Mouse (Mus musculus): ENCODE data around the gene Sacm1l. TPM values are rescaled to one million over a fixed set of nuclear protein-coding genes. Genes with fewer than 3 reads are reported as not detected.
A peak's percentile ranks its signal among the peaks of the same experiment; 100 is the strongest.

Sacm1l gene
- polyA plus RNA-seq, 1 experiment from 2014 or later: 53.4 TPM

DNA sequence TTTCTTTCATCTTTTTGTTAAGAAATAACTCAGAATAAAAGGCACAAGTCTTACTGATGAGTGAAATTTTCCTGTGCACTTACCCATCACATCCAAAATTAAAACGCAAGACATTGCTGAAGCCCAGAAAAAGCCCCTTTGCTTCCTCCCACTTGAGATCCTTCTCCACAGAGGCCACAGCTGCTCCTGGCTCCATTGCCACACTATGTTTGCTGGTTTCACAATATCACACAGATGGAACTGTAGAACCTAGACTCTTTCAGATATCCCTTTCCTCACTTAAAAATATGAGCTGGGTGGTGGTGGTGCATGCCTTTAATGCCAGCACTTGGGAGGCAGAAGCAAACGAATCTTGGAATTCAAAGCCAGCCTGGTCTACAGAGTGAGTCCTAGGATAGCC is 17.1 kb upstream of the Sacm1l start:
- Histone ChIP-seq H3K36me3 (peaks cover 30% of the 10 kb centered on the region), H3K9ac (no peak overlapping the region), H3K4me3 (no peak overlapping the region), H3K27ac (no peak overlapping the region), H3K4me2 (replicated peaks) (no peak overlapping the region), H3K4me1 (0 out of 2 replicates have a peak, but pooled peaks cover 2% of the 10 kb centered on the region), H3K9me3 (replicated peaks) (no peaks in the 10 kb centered on the region), H3K27me3 (no peaks in the 10 kb centered on the region)
- WGBS: 93% methylated on average over 2 of the region's 2 CpGs
- no peak for ATAC-seq (ENCODE audit: low FRiP score)

DNA sequence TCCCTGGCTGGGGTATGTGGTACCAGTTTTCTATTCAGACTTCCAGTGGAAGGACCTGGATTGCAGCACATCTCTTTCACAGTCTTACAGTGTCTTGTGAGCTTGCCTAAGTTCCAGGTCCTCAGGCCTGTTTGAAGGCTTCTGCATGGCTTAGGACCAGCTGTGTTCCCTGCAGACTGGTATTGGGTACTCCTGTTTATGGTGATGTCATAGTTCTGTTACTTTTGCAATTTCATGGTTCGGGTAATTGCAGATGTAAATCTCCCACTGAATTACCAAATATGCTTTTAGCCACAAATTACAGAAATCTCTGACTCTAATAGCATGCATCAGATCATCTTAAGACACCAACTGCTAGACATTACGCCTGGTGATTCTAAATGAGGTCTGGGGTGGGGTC is 14.5 kb upstream of the Sacm1l start:
- Histone ChIP-seq H3K4me1 (no peaks in the 10 kb centered on the region), H3K4me3 (no peak overlapping the region), H3K27ac (no peak overlapping the region), H3K9me3 (replicated peaks) (no peaks in the 10 kb centered on the region), H3K27me3 (no peaks in the 10 kb centered on the region), H3K9ac (no peak overlapping the region), H3K4me2 (replicated peaks) (no peak overlapping the region), H3K36me3 (peaks cover 47% of the 10 kb centered on the region)
- ATAC-seq (ENCODE audit: low FRiP score): no peak
- WGBS: 94% methylated on average over 2 of the region's 2 CpGs

- ATAC-seq (ENCODE audit: low FRiP score): no peak
- Histone ChIP-seq H3K9ac (no peak overlapping the region), H3K4me3 (no peak overlapping the region), H3K4me1 (no peaks in the 10 kb centered on the region), H3K27me3 (no peaks in the 10 kb centered on the region), H3K4me2 (replicated peaks) (no peak overlapping the region), H3K36me3 (peaks cover 36% of the 10 kb centered on the region), H3K9me3 (replicated peaks) (no peaks in the 10 kb centered on the region), H3K27ac (no peak overlapping the region)
- WGBS: 91% methylated on average over 7 of the region's 7 CpGs
Measured at GRCm38 (mm10) chr9:123516641-123517385, 12.7 kb upstream of the Sacm1l start.

- WGBS: 83% methylated on average over 13 of the region's 13 CpGs
- no peak for ATAC-seq (ENCODE audit: low FRiP score)
- no peaks in the 10 kb centered on the region for H3K27me3 ChIP-seq
Measured at GRCm38 (mm10) chr9:123518969-123519894, 10.3 kb upstream of the Sacm1l start.

GRCm38 (mm10) chr9:123520735-123521134 is 8.8 kb upstream of the Sacm1l start:
- WGBS: 78% methylated on average over 3 of the region's 3 CpGs
- no peak overlapping the region for H3K9ac ChIP-seq

More at GRCm38 (mm10) chr9:123518969-123519894, 10.3 kb upstream of the Sacm1l start:
- H3K36me3 ChIP-seq: peaks cover 32% of the 10 kb centered on the region
- no peak overlapping the region for H3K27ac ChIP-seq
- no peak overlapping the region for H3K9ac ChIP-seq
- no peaks in the 10 kb centered on the region for H3K9me3 ChIP-seq (replicated peaks)
- H3K4me1 ChIP-seq: no peaks in the 10 kb centered on the region
- no peak overlapping the region for H3K4me2 ChIP-seq (replicated peaks)
- H3K4me3 ChIP-seq: no peak overlapping the region

DNA sequence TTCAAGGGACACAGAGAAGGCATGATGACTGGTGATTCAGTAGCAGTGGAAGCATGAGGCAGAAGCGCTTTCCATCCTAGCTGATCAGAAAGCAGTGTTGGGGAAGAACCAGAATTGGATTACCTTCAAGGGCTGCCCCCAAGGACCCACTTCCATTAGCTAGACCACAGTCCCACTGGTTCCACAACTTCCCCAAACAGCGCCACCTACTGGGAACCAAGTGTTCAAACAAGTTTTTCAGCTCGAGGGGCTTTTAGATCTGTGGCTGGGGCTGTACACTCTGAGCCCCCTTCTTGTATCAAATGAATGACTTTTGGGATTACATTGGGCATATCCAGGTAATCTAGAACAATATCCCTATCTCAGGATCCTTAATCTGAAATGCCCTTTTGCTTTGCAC is 5.9 kb upstream of the Sacm1l start:
- Histone ChIP-seq H3K4me2 (replicated peaks) (no peak overlapping the region), H3K4me3 (no peak overlapping the region), H3K36me3 (peaks cover 16% of the 10 kb centered on the region), H3K9ac (no peak overlapping the region), H3K9me3 (replicated peaks) (no peaks in the 10 kb centered on the region), H3K27me3 (no peaks in the 10 kb centered on the region), H3K4me1 (peaks cover 6% of the 10 kb centered on the region), H3K27ac (no peak overlapping the region)
- 37% methylated on average over 3 of the region's 3 CpGs for WGBS
- ATAC-seq (ENCODE audit: low FRiP score): no peak

More at GRCm38 (mm10) chr9:123520735-123521134, 8.8 kb upstream of the Sacm1l start:
- Histone ChIP-seq H3K4me3 (no peak overlapping the region), H3K9me3 (replicated peaks) (no peaks in the 10 kb centered on the region), H3K27me3 (no peaks in the 10 kb centered on the region), H3K4me1 (no peaks in the 10 kb centered on the region; the same call in 1 of the 2 replicates), H3K4me2 (replicated peaks) (no peak overlapping the region), H3K27ac (no peak overlapping the region), H3K36me3 (peaks cover 32% of the 10 kb centered on the region)
- ATAC-seq (ENCODE audit: low FRiP score): no peak

GRCm38 (mm10) chr9:123525095-123525494 is 4.5 kb upstream of the Sacm1l start:
- H3K9ac ChIP-seq: no peak overlapping the region

GRCm38 (mm10) chr9:123526502-123526901 is 3.1 kb upstream of the Sacm1l start:
- Histone ChIP-seq H3K9ac (no peak overlapping the region), H3K36me3 (no peaks in the 10 kb centered on the region), H3K9me3 (replicated peaks) (no peaks in the 10 kb centered on the region), H3K27me3 (no peaks in the 10 kb centered on the region), H3K4me3 (no peak overlapping the region), H3K4me2 (replicated peaks) (no peak overlapping the region), H3K27ac (no peak overlapping the region), H3K4me1 (peaks cover 17% of the 10 kb centered on the region)
- ATAC-seq (ENCODE audit: low FRiP score): no peak
- 86% methylated on average over 5 of the region's 5 CpGs for WGBS

More at GRCm38 (mm10) chr9:123525095-123525494, 4.5 kb upstream of the Sacm1l start:
- H3K4me3 ChIP-seq: no peak overlapping the region
- no peaks in the 10 kb centered on the region for H3K27me3 ChIP-seq
- ATAC-seq (ENCODE audit: low FRiP score): no peak
- H3K4me1 ChIP-seq: peaks cover 6% of the 10 kb centered on the region
- H3K36me3 ChIP-seq: peaks cover 3% of the 10 kb centered on the region; the same call in 1 of the 2 replicates
- no peaks in the 10 kb centered on the region for H3K9me3 ChIP-seq (replicated peaks)
- 0% methylated on average over 1 of the region's 1 CpGs for WGBS
- no peak overlapping the region for H3K27ac ChIP-seq
- H3K4me2 ChIP-seq (replicated peaks): no peak overlapping the region

DNA sequence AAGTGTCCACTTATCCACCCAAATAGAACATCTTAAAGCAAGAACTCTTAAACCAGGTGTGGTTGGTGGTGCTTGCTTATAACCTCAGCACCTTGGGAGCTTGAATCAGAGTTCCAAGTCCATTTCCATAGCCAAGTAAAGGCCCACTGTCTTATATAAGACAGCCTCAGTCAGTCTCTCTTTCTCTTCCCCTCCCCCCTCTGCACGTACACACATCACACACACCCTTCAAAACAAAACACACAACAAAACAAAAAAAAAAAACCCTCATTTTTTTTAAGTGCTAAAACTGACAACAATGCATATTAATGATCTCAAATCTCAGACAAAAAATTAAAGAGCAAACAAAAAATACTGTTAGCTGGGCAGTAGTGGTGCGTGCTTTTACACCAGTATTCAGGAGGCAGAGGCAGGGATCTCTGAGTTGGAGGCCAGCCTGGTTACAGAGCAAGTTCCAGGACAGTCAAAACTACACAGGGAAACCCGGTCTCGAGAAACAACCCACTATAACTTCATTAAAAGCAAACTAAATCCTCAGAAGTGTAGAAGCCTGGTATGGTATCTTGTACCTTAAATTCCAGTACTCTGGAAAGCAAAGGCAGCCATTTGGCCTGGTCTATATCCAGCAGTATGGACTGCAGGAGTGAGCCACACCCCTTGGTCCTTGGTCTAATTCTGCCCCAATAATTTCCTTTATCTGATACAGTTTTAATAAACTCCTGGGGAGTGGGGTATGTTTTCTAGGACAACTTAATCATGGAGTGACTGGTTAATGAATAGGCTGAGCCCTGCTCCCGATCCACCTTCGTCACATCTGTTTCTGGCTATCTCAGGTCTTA is 1.3 kb upstream of the Sacm1l start:
- WGBS: 31% methylated on average over 6 of the region's 6 CpGs
- peak overlapping the region; percentile 63 for H3K4me2 ChIP-seq (replicated peaks)

DNA sequence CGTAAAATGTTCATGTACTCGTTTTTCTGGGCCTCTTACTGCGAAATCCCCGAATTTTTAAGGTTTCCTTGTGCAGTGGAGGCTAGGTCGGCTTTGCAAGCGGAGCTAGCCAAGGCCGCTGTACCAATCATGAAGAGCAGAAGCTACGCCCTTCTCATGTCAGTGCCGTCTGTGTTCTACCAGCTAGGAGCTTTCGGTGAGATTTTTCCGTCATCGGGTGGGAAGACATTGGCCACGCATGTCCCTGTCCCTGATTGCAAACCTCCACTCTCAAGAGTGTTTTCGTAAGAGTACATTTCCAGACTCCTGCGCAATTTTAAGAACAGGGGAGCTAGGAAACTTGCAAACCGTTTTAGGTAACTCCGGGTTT is 648 bp upstream of the Sacm1l start:
- Histone ChIP-seq H3K4me3 (peak overlapping the region; percentile 80), H3K9ac (peak overlapping the region; percentile 65), H3K4me2 (replicated peaks) (peak overlapping the region; percentile 63), H3K36me3 (no peaks in the 10 kb centered on the region), H3K27me3 (no peaks in the 10 kb centered on the region), H3K4me1 (peaks cover 19% of the 10 kb centered on the region), H3K27ac (peak overlapping the region; percentile 95), H3K9me3 (replicated peaks) (no peaks in the 10 kb centered on the region)
- 1% methylated on average over 17 of the region's 17 CpGs for WGBS
- ATAC-seq (ENCODE audit: low FRiP score): peak; percentile 42

More for the DNA sequence above, 1.3 kb upstream of the Sacm1l start:
- peak overlapping the region; percentile 80 for H3K4me3 ChIP-seq
- no peaks in the 10 kb centered on the region for H3K27me3 ChIP-seq
- peak overlapping the region; percentile 95 for H3K27ac ChIP-seq
- peak overlapping the region; percentile 65 for H3K9ac ChIP-seq
- H3K9me3 ChIP-seq (replicated peaks): no peaks in the 10 kb centered on the region
- H3K4me1 ChIP-seq: peaks cover 19% of the 10 kb centered on the region
- ATAC-seq (ENCODE audit: low FRiP score): no peak
- H3K36me3 ChIP-seq: no peaks in the 10 kb centered on the region

DNA sequence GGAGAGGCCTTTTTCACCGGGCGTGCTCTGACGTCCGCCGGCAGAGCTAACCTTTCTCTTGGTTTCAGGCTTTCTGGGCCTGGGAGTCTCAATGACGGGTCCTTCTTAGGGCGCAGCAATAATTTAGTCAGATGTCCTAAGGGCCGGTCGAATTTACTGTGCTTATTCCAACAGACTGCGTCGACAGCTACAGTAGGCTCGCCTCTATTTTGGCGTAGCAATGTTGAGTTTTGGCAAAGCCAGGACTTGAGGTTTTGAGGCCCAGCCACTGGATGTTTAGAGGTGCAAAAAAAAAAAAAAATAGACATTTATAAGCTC is 558 bp downstream of the Sacm1l start:
- WGBS: under 1% methylated on average over 13 of the region's 13 CpGs
- Histone ChIP-seq H3K4me1 (peaks cover 19% of the 10 kb centered on the region), H3K27ac (peak overlapping the region; percentile 95), H3K4me2 (replicated peaks) (peak overlapping the region; percentile 57), H3K9me3 (replicated peaks) (no peaks in the 10 kb centered on the region), H3K27me3 (no peaks in the 10 kb centered on the region), H3K36me3 (no peaks in the 10 kb centered on the region), H3K9ac (peak overlapping the region; percentile 84), H3K4me3 (peak overlapping the region; percentile 80)
- ATAC-seq (ENCODE audit: low FRiP score): no peak

Measured in hindbrain, embryonic 12.5 days (tissue).